Mouse (Mus musculus): Measurements from ENCODE around the gene Npw.

- TF ChIP-seq POLR2A (IDR thresholded peaks at IDR 0.05; ENCODE audit: insufficient read depth, low read depth, low read length) (no peak), CTCF (IDR thresholded peaks at IDR 0.05; ENCODE audit: insufficient read depth, low read depth, low read length) (no peak)
Measured at GRCm38 (mm10) chr17:24617561-24618194, 40.6 kb downstream of the Npw start.
